Mouse (Mus musculus): Measurements from ENCODE around the gene Slc30a9. TPM values are rescaled to one million over a fixed set of nuclear protein-coding genes. Genes with fewer than 3 reads are reported as not detected.

Gene Slc30a9
- 32.6 and 35.1 TPM in 2 replicates for total RNA-seq (2023)

DNA sequence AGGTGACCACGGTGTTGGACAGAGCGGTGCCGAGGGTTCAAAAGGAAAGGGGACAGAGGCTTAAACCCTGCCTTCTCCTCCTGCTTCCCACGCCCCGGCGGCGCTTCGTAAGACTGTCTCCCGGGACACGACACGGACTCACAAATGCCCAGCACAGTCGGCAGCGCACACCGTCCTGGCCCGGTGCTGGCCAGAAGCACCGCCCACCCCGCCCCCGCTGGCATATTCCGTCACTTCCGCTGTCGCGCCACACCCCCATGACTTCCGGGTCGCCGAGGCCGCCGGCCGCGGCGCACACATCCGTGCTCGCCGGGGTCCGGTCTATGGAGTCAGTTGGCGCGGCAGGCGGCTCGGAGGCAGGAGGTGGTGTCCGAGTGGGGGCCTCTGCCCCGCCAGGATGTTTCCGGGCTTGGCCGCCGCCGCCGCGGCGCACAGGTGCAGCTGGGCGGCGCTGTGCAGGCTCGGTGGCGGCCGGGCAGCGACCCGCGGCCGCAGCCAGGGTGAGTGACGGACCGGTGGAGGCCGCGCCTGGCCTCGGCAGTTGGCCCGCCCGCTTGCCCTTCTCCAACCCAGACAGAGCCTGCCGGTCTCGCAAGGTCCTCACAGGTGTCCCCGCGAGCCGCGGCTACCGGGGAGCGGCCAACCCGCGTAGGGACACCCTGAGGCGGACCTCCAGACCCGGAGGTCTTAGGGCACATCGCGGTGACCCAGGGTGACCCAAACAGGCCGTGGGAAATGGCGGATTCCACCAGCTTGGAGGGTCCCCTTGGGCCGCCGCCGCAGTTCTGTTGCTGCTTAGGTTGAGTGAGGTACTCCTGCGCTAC lies at the start of gene Slc30a9:
TSS of gene Slc30a9 (plus strand) at position 258 of the 824 bp plus-strand sequence.

DNA sequence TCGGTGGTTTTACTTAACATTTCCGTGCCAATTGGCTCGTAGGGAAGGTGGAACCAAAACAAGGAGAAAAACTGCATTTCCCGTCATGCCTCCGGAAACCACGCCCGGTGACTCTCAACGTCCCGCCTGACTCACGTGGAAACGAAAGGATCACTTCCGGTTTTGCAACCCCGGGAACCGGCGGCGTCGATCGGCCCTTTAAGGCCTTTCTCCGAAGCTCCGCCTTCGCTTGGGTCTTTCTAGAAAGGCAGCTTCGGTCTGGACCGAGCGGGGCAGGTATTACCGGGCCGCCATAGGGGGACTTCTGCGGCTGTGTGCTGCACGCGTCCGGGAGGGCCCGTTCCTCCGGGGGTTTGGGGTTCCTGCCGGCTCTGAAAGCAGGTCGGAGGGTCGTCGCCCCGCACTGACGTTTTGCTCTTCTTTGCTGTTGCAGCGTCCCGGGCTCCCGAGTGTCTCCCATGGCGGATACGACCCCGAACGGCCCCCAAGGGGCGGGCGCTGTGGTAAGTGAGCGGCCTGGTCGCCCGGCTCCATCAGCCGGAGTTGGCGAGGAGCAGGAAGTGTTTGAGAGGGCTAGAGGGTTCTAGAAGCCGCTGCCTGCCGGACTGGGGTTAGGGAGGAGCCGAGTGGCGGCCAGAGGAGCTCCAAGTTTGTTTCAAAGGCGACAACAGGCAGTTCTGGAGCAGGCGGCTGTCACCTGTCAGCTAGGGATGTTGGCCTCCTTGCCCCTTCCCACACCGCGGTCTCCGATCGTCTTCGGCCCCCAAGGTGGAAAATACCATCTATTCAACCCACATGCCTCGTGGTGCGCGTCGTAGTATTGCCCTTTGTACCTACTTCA lies 46.0 kb upstream of the Slc30a9 start, which contains the start of gene Tmem33:
TSS of gene Tmem33 (plus strand) at position 35 of the 841 bp plus-strand sequence.

Other genes with a start within 250 kb of the Slc30a9 start
- not detected in 2 replicates for gene Phox2b, start 207.7 kb upstream of the Slc30a9 start, total RNA-seq (2023)
- gene Tmem33, start 46.4 kb upstream of the Slc30a9 start, total RNA-seq (2023), result 77.3 and 79.8 TPM in 2 replicates
- 8.6 and 17.3 TPM in 2 replicates for gene Bend4, start 121.4 kb downstream of the Slc30a9 start, total RNA-seq (2023)